Mouse (Mus musculus): ENCODE measurements around the gene Gfer.
A peak's percentile ranks its signal among the peaks of the same experiment; 100 is the strongest.
"Not testable (repeated sequence)": the region's sequence is repeated elsewhere in the genome, so short reads cannot be mapped to it uniquely, and the experiment has no call there.

Gene Gfer

DNA sequence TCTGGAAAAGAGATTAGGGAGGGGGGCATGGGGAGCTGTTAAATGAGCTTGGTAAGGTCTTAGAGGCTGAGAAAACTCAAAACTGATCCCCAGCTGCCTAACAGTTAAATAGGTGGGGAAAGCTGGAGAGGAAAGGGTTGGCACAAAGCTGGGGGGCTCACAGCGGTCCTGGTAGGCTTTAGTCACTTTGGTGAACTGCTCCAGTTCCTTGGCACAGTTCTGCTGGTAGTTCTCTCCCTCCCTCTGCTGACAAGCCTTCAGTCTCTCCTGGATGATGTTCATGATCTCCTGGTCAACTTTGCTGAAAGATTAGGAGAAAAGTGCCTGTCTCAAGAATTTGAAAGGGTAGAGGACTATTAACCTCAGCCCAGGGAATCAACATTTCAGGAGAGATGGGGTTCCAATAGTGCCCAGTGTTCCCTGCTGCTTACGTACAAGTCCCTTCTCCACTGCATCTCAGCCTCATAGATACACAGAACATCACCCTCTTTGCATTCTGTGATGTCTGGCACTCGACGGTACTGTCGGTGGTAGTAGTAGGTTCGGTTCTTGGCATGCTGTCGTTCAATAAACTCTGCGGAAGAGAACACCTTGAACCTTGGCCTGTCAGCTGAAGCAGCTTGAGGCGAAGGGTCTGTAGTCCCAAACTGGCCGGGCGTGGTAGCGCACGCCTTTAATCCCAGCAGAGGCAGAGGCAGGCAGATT is 26.4 kb upstream of the Gfer start:
- DNase-seq (ENCODE audit: low spot score), result no peak

DNA sequence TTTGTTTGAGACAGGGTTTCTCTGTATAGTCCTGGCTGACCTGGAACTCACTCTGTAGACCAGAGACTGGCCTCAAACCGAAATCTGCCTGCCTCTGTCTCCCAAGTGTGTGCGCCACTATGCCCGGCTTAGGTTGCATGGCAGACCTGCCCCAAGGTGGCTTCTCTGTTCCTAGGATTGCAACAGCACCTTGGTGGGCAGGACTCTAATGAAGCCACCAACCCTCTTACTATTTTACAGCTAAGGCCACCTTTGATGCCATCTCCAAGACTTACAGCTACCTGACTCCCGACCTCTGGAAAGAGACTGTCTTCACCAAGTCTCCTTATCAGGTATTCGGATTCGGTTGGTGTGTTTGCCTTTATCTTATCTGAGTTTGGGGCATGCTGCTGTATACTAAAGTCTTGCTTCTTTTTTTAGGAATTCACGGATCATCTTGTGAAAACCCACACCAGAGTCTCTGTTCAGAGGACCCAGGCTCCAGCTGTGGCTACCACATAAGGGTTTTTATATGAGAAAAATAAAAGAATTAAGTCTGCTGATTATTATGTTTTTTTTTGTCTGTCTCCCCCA is 25.5 kb upstream of the Gfer start:
- not testable (repeated sequence) for DNase-seq (ENCODE audit: low spot score)

DNA sequence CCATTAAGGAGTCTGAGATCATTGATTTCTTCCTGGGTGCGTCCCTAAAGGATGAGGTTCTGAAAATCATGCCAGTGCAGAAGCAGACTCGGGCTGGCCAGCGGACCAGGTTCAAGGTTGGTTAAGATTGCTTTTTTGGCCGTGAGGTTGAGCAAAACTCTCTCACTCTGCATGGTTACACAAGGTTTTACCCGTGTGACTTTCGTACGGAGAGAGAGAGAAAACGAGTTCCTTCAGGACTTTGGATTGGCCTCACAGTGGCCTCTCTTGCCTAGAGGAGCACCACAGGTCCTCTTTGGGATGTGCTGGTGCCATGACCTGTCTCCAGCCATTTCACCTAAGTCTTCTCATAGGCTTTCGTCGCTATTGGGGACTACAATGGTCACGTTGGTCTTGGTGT is 24.7 kb upstream of the Gfer start:
- DNase-seq (ENCODE audit: low spot score), result not testable (repeated sequence)

DNA sequence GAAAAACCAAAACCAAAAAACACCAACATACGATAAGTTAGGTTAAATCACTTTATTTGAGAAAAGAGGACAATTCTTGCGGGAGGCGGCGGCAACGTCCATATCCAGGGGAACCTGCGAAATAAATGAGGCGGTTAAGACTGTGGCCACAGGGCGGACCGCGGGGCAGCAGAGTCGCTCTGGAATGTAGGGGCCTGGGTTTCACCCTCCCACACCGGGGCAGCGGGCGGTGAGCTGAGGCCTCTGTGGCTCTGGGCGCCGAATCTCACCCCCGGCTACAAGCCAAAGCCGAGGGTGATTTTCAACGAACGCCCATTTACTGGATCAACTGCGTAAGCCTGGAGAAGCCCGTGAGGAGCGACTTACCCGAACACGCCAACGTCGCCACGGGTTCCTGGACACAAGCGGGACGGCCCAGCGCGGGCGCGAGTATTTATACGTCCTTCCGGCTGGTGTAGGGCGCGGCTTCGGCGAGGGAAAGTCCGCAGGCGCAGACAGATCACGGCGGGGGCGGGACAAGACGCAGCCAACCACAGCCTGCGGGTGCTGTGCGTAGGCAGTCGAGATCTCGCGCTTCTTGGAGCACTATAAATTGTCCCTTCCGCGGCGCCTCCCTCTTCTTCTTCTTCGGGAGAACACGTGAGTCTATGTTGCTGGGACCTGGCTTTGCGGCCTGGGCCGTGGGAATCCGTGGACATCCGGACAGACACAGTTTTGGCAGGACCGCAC is 23.7 kb upstream of the Gfer start:
- peak; percentile 99 for DNase-seq (ENCODE audit: low spot score)

DNA sequence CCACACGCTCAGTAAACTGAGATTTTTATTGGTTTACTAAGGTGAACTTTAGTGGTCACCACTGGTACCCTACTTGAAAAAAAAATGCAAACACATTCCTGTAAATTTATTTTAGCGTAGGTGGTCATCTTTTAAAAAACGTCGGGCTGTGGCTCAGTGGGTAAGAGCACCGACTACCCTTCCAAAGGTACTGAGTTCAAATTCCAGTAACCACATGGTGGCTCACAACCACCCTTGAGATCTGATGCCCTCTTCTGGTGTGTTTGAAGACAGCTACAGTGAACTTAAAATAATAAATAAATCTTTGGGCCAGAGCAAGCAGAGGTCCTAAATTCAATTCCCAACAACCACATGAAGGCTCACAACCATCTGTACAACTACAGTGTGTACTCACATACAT is 23.0 kb upstream of the Gfer start:
- not testable (repeated sequence) for DNase-seq (ENCODE audit: low spot score)

DNA sequence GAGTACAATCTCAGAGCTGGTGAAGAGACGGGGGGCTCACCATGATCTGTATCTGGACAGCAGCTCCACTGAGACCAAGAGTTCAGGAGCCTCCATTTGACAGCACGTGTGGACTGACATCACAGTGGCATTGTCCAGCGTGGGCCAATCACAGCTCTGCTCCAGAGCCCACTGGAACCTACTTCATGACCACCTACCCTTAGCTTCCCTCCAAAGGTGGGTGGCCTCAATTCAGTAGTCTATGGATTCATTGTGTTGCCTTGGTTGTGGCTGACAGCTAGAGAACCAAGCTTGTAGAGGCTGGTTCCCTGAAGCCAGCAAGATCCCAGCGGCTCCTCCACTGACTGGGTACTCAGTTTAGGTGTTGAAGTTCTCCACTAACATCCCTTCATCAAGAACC is 22.0 kb upstream of the Gfer start, which contains the start of the genes Rnf151 and Rps2:
Gene Rnf151, minus strand, starts transcription at position 121 of the 400 bp plus-strand sequence.
Gene Rps2, plus strand, starts transcription at position 174 of the 400 bp plus-strand sequence.
- no peak for DNase-seq (ENCODE audit: low spot score)

DNA sequence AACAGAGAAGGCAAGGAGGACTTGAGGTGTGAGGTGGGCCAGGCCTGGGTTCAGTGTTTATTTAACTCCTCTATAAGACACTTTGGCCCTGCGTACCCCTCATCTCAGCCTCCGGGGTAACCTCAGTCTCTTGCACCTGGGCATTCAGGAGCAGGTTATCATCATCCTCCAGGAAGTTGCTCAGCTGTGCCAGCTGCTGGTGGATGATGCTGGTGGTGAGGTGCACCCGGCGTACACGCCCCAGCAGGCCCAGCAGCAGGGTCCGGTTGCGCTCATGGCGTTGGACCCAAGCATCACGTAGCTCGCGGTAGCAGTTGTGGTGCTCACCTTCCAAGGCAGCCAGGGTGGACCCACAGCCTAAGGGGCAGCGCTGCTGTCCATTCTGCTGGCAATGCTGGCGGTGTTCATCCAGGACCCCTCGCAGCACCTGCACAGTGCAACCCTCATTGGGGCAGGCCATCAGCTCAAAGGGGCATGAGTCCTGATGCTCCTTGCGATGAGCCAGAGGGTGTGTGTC is 20.3 kb upstream of the Gfer start:
- no peak for DNase-seq (ENCODE audit: low spot score)

DNA sequence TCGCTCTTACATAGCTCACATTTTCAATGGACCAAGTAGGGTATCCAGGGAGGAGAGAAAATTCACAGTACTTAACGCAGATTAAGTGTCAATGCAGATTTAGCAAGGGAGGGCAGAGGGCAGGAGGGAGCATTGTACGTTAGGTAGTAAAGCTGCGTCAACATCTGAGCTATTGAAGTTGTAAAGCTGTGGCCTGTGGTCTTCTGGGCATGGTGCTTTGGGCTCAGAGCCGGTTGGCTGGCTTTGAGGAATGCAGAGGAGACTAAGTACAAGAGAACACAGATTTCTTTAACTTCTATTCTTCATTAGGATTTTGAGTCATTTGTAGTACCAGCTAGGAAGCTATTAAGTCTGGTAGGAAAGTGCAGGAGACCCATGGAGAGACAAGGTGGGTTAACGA is 19.6 kb upstream of the Gfer start:
- DNase-seq (ENCODE audit: low spot score), result no peak

DNA sequence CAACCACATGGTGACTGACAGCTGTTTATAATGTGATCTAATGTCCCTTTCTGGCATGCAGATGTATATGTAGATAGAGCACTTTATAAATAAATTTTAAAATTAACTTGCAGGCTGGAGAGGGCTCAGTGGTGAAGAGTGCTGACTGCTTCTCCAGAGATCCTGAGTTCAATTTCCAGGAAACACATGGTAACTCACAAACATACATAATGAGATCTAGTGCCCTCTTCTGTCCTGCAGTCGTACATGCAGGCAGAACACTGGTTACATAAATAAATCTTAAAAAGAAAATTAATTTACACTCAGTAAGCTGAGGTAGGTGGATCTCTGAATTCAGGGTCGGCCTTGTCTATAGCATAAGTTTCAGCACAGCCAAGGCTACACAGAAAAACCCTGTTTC is 12.7 kb upstream of the Gfer start:
- no peak for DNase-seq (ENCODE audit: low spot score)

DNA sequence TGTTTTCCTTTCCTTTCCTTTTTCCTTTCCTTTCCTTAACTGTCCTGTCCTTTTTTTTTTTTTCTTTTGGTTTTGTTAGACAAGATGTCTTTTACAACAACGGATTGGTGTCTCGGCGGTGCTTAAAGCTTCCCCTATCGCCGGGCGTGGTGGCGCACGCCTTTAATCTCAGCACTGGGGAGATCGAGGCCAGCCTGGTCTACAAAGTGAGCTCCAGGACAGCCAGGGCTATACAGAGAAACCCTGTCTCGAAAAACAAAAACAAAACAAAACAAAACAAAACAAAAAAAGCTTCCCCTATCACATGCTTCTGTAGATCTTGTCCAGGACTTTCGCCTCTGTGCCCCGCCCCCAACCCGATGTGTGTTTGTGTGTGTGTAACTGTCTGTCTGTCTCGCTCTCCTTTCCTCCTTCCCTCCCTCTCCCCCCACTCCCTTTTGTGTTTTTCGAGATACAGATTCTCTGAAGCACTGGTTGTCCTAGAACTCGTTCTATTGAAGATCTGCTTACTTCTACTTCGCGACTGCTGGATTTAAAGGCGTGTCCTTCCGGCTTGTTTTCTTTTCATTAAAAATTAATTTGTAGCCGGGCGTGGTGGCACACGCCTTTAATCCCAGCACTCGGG is 12.0 kb upstream of the Gfer start:
- peak; percentile 51 for DNase-seq (ENCODE audit: low spot score)

DNA sequence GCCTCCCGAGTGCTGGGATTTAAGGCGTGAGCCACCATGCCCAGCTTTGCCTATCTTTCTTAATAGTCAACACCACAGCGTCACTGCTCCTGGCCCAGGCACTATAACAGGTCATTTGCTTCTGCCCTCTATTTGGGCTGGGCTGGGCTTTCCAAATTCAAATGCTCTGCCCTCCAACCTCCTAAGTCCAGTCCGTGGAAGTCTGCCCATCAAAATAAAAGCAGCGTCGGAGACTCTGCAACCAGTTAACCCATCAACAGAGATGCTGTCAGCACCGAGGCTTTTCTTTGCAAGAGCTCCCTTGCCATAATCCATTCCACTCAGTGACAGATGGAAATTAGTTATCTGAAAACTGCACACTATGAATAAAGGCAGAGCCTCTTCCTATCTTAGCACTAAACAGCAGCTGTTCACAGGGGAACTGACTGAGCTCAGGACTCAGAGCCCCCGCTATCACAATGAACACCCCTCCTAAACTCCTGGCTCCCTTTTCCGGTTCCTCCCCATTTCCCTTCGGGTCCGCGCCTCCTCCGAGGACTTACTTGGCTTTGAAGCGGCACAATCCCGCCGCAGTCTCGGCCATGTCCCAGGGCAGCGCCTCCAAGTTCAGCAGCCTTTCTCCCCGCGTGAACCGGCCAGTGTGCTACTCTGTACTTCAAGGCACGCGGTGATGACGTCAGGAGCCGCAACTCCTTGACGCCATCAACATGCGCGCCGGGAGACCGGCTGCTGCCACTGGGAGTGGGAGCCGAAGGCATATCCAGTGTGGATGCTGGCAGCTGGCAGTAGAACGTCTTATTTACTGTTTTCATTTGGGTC is 11.2 kb upstream of the Gfer start, which contains the start of gene Tbl3:
Gene Tbl3, minus strand, starts transcription at position 679 of the 819 bp plus-strand sequence.
- DNase-seq (ENCODE audit: low spot score), result peak; percentile 91

DNA sequence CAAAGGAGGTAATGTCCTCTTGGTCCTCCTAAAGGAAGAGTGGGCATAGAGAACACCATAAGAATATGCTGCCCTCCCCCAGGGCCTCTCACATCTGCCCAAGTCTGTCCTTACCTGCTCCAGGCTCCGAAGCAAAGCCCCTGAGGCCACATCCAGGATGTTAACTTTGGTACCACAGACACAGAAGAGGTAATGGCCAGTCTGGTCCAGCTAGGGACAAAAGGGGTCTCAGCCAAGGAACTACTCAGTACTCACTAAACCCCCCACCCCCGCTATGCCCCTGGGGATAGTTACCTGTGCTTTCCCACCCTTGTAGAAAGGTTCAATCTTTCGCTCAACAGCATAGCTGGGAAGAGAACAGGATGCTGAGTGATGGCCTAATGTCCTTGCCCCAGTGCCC is 9.9 kb upstream of the Gfer start:
- DNase-seq (ENCODE audit: low spot score), result no peak

DNA sequence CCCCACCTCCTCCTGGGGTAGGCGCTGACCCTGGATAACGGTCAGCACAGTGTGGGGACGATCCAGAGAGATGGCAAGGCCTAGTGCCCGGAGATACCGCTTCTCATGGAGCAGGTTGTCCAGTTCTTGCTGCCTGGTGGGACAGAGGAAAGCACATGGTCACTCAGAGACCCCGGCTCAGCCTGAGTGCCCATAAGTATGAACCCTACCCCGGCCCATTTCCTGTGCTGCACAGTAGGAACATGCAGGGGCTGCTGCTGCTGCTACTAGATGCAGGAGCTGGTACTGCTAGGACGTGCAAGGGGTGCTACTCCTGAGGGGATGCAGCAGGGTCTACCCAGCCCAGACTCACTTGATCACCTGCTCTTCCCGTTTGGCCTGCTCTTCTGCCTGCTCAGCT is 5.3 kb upstream of the Gfer start:
- no peak for DNase-seq (ENCODE audit: low spot score)

DNA sequence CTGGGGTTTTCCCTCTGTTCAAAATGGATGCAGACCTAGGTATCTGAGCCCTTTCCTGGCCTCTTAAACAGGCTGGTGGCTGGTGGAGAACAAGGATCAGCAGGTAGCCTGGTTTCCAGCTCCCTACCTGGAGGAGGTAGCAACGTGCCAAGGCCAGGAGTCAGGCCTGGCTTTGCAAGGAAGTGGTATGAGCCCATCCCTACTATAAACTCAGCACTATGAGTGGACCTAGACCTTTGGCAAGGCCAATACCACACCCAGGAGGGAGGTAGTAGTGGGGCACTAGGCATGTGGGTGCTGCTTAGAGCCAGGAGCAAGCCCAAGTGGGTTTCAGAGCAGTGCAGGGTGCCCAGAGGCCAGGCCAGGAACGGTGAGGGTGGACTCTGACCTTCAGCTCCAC is 3.5 kb upstream of the Gfer start:
- DNase-seq (ENCODE audit: low spot score), result no peak

DNA sequence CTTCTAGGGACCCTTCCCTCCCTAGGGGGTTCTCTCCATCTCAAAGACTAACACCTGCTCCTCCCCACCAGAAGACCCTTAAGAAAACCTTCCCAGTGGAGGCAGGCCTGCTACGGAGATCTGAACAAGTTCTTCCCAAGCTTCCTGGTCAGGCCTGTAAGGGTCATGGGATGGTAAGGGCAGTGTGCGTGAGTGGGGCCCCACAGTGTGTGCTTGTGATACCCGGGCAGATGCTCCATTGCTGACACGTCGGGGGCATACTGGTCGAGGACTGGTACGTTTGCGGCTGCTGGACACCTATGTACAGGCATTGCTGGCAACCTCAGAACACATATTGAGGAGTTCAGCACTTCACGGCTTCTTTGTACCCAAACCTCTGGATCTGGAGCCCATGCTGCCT is 2.8 kb upstream of the Gfer start:
- DNase-seq (ENCODE audit: low spot score), result no peak

DNA sequence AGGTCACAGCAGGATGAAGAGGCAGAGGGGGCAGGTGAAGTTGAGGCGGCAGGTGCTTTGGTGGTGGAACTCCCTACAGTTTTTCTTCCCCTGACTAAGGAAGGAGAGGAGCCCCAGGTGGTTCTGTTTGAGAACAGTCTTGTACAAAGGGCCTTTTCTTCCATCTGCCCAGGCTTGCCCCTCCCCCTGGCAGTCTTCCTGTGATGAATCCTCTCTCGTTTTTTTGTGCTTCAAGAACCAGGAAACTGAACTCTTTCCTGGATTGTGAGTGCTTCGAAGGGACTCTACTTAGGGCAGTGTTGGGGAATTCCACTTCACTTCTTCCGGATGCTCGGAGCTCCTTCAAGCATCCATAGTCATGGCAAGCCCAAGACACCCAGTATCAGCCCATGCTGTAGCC is 2.0 kb upstream of the Gfer start:
- DNase-seq (ENCODE audit: low spot score), result no peak

DNA sequence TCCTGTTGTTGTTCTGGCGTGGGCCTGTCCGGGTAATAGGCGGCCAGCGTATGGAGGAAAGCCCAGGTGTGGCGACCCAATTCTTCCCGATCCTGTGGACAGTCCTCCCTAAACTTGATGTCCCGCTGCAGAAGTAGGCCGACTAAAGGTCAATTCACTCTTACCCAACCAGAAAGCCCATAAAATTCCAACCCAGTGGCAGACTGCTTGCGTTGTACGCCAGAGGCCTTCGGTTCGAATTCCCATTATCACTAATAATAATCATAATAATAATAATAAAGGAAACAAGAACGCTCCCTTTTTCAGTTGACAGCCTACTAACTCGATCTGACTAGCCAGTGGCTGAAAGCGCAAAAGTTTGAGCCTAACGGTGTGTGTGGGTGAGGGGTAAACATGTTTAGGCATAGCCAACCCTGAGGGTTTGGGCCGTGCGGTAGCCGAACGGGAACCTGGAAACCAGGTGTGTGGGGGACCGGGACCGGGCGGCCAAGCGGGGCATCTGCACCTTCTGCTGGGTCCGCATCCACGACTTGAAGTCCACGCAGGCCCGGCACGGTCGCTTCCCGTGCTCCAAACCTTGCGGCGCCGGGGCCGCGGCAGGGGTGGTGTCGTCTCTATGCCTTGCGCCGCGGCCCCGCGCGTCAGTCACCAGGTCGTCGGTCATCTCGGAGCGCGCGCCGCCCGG is 488 bp downstream of the Gfer start:
- DNase-seq (ENCODE audit: low spot score), result no peak

DNA sequence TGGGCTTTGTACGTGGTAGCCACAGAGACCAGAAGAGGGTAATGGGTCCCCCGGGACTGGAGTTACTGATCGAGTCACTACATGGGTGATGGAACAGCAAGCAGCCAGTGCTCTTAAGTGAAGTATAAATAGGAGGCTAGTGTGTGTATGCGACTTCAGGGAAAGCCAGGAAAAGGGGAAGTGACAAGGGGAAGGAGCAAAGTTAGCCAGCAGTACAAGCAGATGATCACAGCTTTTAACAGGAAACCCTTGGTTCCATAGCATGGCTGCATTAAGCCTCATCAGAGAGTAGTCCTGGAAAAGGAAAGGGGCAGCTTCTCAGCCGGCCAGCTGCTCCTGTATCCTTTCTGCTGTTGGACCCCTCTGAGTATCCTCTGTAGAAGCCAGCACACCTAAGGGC is 3.6 kb downstream of the Gfer start:
- no peak for DNase-seq (ENCODE audit: low spot score)

DNA sequence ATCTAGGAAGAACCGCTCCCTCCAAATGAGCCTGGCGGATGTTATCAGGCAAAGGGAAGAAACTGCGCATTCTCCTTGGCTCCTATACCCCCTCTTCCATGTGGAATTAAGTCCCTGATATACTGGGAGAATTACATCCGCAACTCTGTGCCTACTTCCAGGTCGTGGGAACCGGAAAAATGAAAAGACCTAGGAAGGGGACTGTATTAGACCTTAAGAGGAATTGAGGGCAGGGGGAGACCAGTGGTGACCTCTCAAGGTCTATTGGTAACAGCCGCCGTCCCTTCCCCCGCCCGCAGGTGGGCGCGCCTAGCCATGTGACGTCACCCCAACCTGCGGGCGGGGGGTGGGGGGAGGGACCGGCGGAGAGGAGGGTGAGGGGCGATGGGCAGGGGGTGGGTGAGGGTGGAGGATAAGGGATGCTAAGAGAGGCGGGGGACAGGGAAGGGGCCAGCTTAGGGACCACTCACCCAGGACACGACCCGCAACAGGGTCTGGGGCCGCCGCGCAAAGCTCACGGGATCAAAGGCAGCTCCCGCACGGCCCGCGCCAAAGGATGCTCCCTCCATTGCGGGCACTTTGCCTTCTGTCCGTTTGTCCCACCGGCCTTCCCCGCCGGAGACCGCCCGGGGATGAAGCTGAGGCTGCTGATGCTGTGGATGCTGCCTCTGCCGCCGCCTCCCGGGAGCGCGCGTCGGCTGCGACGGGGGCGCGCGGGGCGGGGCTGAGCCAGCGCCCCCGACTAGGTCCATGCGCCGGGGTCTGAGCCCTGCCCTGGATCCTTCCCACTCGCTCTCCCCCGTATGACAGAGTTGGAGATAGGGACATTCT is 6.5 kb downstream of the Gfer start, which contains the start of gene Syngr3:
Gene Syngr3, minus strand, starts transcription at position 705 of the 831 bp plus-strand sequence.
- no peak for DNase-seq (ENCODE audit: low spot score)

DNA sequence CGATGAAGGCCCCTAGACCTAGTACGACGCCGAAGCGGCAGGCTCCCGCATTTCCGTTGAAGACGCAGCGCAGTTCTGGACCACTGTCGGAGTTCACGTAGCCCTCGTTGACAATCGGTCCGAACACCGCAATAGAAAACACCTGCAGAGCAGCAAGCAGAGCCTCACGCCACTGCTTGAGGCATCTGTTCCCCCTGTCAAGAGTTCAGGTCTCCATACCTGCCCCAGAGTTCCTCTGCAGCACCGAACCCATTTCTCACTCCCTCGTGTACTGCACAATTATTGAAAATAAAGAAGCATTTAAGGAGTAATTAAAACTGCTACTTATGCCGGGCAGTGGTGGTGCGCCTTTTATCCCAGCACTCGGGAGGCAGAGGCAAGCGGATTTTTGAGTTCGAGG is 8.4 kb downstream of the Gfer start:
- DNase-seq (ENCODE audit: low spot score), result no peak

Measured in yolk sac, embryonic 10.5 days (tissue).